Mouse (Mus musculus): ENCODE data around the gene Rer1.

DNA sequence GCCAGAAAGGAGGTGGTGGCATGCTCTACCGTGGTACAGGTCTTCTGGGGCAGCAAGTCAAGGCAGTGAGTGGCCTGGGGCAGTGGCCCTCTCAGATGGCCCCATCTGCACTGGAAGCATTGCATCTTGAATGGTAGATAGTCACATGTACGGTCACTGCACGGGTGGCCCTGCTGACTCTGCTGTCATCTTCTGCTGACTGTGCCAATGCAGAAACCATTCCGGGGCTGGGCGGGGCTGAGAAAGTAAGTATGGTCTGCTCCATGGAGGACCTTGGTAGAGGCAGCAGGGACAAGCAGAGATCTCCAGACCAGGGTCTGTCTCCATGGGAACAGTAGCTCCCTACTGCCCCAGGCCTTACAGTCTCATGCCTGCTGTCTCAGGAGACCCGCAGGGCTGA lies 35.0 kb upstream of the Rer1 start:
- no peak for TF ChIP-seq CTCF (IDR thresholded peaks at IDR 0.05; ENCODE audit: control insufficient read depth, insufficient read depth, low read length)
- no peak for TF ChIP-seq POLR2A (IDR thresholded peaks at IDR 0.05; ENCODE audit: borderline replicate concordance, control insufficient read depth, low read depth, low read length)
